Mouse (Mus musculus): ENCODE data around the gene Fzd5.
A peak's percentile ranks its signal among the peaks of the same experiment; 100 is the strongest.

Gene Fzd5

GRCm38 (mm10) chr1:64733453-64734245 is 3.9 kb downstream of the Fzd5 start:
- DNase-seq = no peak

GRCm38 (mm10) chr1:64732637-64733200 is 4.8 kb downstream of the Fzd5 start:
- DNase-seq = no peak

GRCm38 (mm10) chr1:64732161-64732560 is 5.4 kb downstream of the Fzd5 start:
- no peak for DNase-seq

GRCm38 (mm10) chr1:64731341-64732020 is 6.1 kb downstream of the Fzd5 start:
- no peak for DNase-seq

- DNase-seq = no peak
Observed at GRCm38 (mm10) chr1:64730046-64730445, 7.5 kb downstream of the Fzd5 start.

- DNase-seq = no peak
Observed at GRCm38 (mm10) chr1:64721034-64721587, 16.4 kb downstream of the Fzd5 start.

GRCm38 (mm10) chr1:64717504-64717903 is 20.0 kb downstream of the Fzd5 start:
- DNase-seq = peak; percentile 53

GRCm38 (mm10) chr1:64716589-64717304 is 20.8 kb downstream of the Fzd5 start:
- DNase-seq = no peak

GRCm38 (mm10) chr1:64715458-64715857 is 22.1 kb downstream of the Fzd5 start:
- DNase-seq = no peak

- no peak for DNase-seq
Observed at GRCm38 (mm10) chr1:64712006-64712760, 25.4 kb downstream of the Fzd5 start.

- DNase-seq = no peak
Observed at GRCm38 (mm10) chr1:64709891-64710290, 27.7 kb downstream of the Fzd5 start.

- DNase-seq = no peak
Observed at GRCm38 (mm10) chr1:64706610-64707009, 30.9 kb downstream of the Fzd5 start.

GRCm38 (mm10) chr1:64705230-64705629 is 32.3 kb downstream of the Fzd5 start:
- DNase-seq = peak; percentile 56

- no peak for DNase-seq
Observed at GRCm38 (mm10) chr1:64701780-64702179, 35.8 kb downstream of the Fzd5 start.

GRCm38 (mm10) chr1:64695156-64695555 is 42.4 kb downstream of the Fzd5 start:
- DNase-seq = no peak

GRCm38 (mm10) chr1:64691581-64691980 is 46.0 kb downstream of the Fzd5 start:
- no peak for DNase-seq

GRCm38 (mm10) chr1:64691121-64691551 is 46.4 kb downstream of the Fzd5 start:
- DNase-seq = no peak

- peak; percentile 96 for DNase-seq
Observed at GRCm38 (mm10) chr1:64690213-64691013, 47.1 kb downstream of the Fzd5 start, which contains the start of gene Ccnyl1. Gene Ccnyl1 (plus strand): TSS chr1:64690455.

GRCm38 (mm10) chr1:64689561-64690212 is 47.9 kb downstream of the Fzd5 start:
- no peak for DNase-seq

- DNase-seq = no peak
Observed at GRCm38 (mm10) chr1:64688046-64688445, 49.5 kb downstream of the Fzd5 start.

GRCm38 (mm10) chr1:64684440-64684839 is 53.1 kb downstream of the Fzd5 start:
- DNase-seq = no peak
